Mouse (Mus musculus) heart, adult 10 weeks (tissue): Measurements from ENCODE around the gene Samt4. TPM values are rescaled to one million over a fixed set of nuclear protein-coding genes. Genes with fewer than 3 reads are reported as not detected.

ENCODE experiments used
- polyA plus RNA-seq: library from polyadenylated mRNA; stranded (reverse); fragments of 350-450 nt; fragmentation: Illumina TruSeq; extraction: RNeasy Lipid Tissue Mini Kit (QIAGEN cat#74804); gene quantifications from one replicate; pipeline ENCODE4 v1.2.3, GENCODE M21; 2014; ENCODE audit warnings: low read depth, low replicate concordance

Samt4 gene
- polyA plus RNA-seq: not detected

DNA sequence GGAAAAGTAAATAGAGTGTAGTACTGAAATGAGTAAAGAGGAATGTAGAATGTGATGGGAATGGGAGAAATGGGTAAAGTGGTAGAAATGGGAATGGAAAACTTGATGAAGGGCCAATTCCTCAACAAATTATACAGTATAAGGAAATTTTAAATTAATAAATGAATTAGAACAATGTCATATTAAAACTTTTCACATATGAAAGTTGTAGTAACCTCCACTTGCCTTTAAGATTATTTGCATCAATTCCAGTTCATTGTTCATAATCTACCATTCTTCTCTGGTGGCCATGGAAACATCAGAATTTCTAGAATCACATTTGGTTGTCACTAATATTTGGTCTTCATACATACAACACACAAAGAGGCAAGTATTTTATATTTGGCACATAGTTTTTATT is at the start of gene Samt4:
TSS of gene Samt4 (plus strand) at position 301 of the 400 bp plus-strand sequence.

Other genes starting within 250 kb of the Samt4 start
- gene 4930524N10Rik, start 138.6 kb upstream of the Samt4 start, polyA plus RNA-seq: not detected
- gene Samt2, start 97.4 kb downstream of the Samt4 start, polyA plus RNA-seq: not detected